Mouse (Mus musculus) forebrain, embryonic 10.5 days (tissue): ENCODE results near the gene Eif4e2. TPM values are rescaled to one million over a fixed set of nuclear protein-coding genes. Genes with fewer than 3 reads are reported as not detected.

ENCODE experiments used
- DNase-seq: peaks from one replicate; pipeline ENCODE4 v3.0.0-alpha.2; 2017; ENCODE audit warnings: low spot score; ENCODE audit errors: extremely low spot score
- H3K27ac ChIP-seq: fragments of 300-500 bp; sonication (generic); 2 replicates; pipeline ENCODE4 v1.5.1; 2016; ENCODE audit warnings: mild to moderate bottlenecking
- H3K27me3 ChIP-seq: fragments of 300-500 bp; sonication (generic); 2 replicates; pipeline ENCODE4 v1.6.1; 2016; ENCODE audit warnings: mild to moderate bottlenecking; ENCODE audit not compliant: poor library complexity, severe bottlenecking
- H3K36me3 ChIP-seq: fragments of 300-500 bp; sonication (generic); replicated peaks from 2 replicates; pipeline ENCODE4 v1.6.1; 2016; ENCODE audit warnings: mild to moderate bottlenecking, moderate library complexity
- H3K4me1 ChIP-seq: fragments of 300-500 bp; sonication (generic); 2 replicates; pipeline ENCODE4 v1.6.1; 2016
- H3K4me3 ChIP-seq: fragments of 300-500 bp; sonication (generic); 2 replicates; pipeline ENCODE4 v1.5.1; 2016; ENCODE audit warnings: mild to moderate bottlenecking, moderate library complexity
- H3K9me3 ChIP-seq: fragments of 300-500 bp; sonication (generic); 2 replicates; pipeline ENCODE4 v1.6.1; 2016; ENCODE audit warnings: mild to moderate bottlenecking, moderate library complexity
- WGBS: fragments of 180-500 bp; shearing (Covaris S2); methylation state at CpG from one replicate; pipeline ENCODE4 v1.1.7; 2016; 5-methylcytosine and 5-hydroxymethylcytosine counted together
- polyA plus RNA-seq: library from polyadenylated mRNA; unstranded; fragments of >200 nt; fragmentation: Nextera tagmentation; extraction: Ambion mirVana; gene quantifications from 2 replicates; pipeline ENCODE4 v1.2.1, GENCODE M21; 2016

Eif4e2 gene
- polyA plus RNA-seq, 1 experiment from 2014 or later = 162 TPM

DNA sequence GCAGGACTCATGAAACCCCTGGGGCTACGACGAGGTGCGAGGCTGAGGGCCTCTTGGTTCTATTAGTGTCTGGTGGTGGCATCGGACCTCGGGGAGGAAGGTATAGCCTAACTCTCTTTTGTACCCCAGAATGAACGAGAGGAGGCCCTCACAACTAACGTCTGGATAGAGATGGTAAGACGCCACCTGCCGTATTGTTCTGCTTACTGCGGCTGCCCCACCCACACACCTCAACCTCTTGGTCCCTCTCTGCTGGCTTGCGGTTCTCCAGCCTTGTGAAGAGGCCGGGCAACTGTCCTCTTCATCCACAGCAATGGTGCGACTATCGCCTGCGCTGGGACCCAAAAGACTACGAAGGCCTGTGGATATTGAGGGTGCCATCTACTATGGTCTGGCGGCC is 7.4 kb upstream of the Eif4e2 start:
- WGBS = 18% methylated on average over 17 of the region's 17 CpGs
- no peak for DNase-seq
- Histone ChIP-seq H3K27ac (no peak overlapping the region), H3K4me3 (peak overlapping the region; percentile 7; the same call in 1 of the 2 replicates), H3K36me3 (no peaks in the 10 kb centered on the region), H3K4me1 (peaks cover 17% of the 10 kb centered on the region), H3K27me3 (peaks cover 42% of the 10 kb centered on the region), H3K9me3 (no peaks in the 10 kb centered on the region)

DNA sequence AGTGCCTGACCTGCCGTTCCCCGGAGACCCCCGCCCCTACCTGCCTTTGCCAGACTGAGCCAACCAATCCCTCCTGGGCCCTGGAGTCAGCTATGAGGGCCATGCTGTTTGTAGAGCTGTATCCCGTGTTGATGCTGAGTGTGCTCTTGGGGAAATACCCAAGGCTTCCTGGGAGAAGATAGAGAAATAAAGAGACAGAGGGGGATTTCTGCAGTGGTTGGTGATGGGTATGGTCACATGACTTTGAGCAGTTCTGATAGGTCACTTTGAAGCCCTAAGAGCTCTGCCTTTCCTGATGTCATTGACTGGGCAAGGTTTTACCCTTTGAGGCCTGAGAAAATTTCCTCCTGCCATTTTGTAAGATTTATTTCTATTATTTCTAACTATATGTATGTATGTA is 2.3 kb upstream of the Eif4e2 start:
- DNase-seq = no peak
- H3K27ac ChIP-seq = no peak overlapping the region
- no peak overlapping the region for H3K4me3 ChIP-seq
- H3K9me3 ChIP-seq = no peaks in the 10 kb centered on the region
- WGBS = 89% methylated on average over 4 of the region's 4 CpGs
- H3K27me3 ChIP-seq = peaks cover 21% of the 10 kb centered on the region
- H3K4me1 ChIP-seq = peaks cover 28% of the 10 kb centered on the region
- peaks cover 5% of the 10 kb centered on the region; the same call in 1 of the 2 replicates for H3K36me3 ChIP-seq

GRCm38 (mm10) chr1:87214748-87215147 is 1.0 kb downstream of the Eif4e2 start:
- peak overlapping the region; percentile 99 for H3K27ac ChIP-seq
- H3K36me3 ChIP-seq = peaks cover 30% of the 10 kb centered on the region
- 46% methylated on average over 4 of the region's 4 CpGs for WGBS
- H3K4me1 ChIP-seq = peaks cover 36% of the 10 kb centered on the region
- no peaks in the 10 kb centered on the region for H3K9me3 ChIP-seq
- DNase-seq = no peak
- H3K4me3 ChIP-seq = peak overlapping the region; percentile 60
- H3K27me3 ChIP-seq = no peaks in the 10 kb centered on the region

DNA sequence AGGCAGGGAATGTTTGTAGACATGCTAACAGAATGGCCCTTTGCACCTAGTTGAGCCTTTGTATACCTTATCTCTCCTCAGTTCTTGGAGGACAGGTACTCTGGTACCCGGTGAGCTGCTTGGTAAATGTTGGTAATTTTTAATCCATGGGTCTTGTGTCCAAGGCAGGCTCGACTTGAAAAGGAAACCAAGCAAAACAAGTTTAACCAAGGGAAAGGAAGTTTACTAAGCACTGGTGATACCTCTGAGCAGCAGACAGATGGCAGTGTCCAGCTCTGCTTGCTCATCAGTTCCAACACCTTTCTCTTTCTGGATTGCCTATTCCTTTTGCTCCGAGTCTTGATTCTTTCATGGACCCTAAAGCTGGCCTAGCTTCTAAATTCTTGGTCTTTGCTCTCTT is 4.2 kb downstream of the Eif4e2 start:
- Histone ChIP-seq H3K4me1 (peaks cover 34% of the 10 kb centered on the region), H3K4me3 (no peak overlapping the region), H3K27me3 (no peaks in the 10 kb centered on the region), H3K27ac (no peak overlapping the region), H3K36me3 (peaks cover 62% of the 10 kb centered on the region), H3K9me3 (no peaks in the 10 kb centered on the region)
- WGBS = 70% methylated on average over 3 of the region's 3 CpGs
- no peak for DNase-seq

DNA sequence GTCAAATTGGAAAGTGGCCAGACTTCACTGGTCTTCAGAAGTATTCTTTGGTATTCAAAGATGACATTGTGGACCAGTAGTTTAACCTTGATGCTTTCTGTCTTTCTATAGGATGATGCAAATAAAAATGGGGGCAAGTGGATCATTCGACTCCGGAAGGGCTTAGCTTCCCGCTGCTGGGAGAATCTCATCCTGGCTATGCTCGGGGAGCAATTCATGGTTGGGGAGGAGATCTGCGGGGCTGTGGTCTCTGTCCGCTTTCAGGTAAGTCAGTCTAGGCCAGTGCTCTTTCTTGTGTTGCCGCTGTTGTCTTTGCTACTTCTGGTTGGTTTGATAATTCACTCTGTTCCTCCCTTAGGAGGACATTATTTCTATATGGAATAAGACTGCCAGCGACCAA is 12.0 kb downstream of the Eif4e2 start:
- Histone ChIP-seq H3K9me3 (no peaks in the 10 kb centered on the region), H3K4me1 (no peaks in the 10 kb centered on the region), H3K36me3 (peaks cover 100% of the 10 kb centered on the region), H3K27me3 (no peaks in the 10 kb centered on the region), H3K4me3 (no peak overlapping the region), H3K27ac (no peak overlapping the region)
- 96% methylated on average over 8 of the region's 8 CpGs for WGBS
- no peak for DNase-seq

DNA sequence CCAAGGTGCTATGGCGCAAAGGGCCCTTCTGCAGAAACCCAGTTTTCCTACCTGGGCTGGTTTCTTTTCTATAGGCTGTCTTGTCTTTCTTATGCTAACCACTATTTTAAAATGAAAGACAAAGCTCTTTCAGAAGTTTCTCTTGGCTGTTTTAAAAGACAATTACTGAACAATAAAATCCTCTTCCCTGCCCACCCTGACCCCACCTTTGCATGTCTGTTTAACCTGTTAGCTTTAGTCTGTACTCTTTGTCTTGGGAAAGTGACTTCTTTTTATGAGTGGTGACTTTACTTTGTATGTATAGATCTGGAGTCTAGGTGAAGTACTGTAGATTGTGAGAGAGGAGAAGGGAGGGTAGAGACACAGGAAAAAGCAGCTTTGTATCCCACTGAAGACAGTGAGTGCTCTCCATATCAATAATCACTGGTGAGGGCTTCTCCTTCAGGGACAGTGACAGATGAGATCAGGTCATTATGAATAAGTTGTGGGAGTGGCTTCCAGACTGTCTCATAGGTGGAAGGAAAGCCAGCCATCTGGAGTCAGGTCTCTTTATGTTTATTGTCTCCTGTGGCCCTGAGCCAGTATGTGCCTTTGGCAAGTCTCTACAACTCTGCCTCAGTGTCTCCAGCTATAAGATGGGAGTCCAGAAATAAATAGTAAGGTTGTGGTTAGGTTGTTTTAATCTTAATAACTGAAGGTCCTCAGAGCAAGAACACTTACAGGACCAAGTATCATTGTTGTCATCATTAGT is 12.9 kb downstream of the Eif4e2 start:
- H3K27me3 ChIP-seq = no peaks in the 10 kb centered on the region
- DNase-seq = no peak
- no peaks in the 10 kb centered on the region for H3K4me1 ChIP-seq
- H3K27ac ChIP-seq = no peak overlapping the region
- 94% methylated on average over 1 of the region's 1 CpGs for WGBS
- H3K36me3 ChIP-seq = peaks cover 99% of the 10 kb centered on the region
- no peak overlapping the region for H3K4me3 ChIP-seq
- H3K9me3 ChIP-seq = no peaks in the 10 kb centered on the region

DNA sequence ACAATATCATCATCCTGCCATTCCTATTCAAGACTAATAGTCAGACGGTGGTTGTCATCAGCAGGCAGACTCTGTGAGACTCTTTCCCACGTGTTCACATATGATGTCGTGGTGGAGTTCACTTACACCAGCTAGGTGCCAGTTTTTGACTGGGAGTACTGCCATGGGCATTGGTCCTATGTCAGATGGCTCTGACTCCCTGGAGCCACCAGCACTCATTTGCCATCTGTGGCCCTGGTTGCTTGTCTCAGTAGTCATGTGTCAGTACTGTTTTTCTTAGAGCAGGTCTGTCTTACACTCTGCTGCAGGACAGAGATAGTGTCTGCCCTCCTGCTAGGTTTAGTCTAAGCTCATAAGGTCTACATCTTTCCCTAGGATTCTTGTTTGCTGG is 13.4 kb downstream of the Eif4e2 start:
- H3K27ac ChIP-seq = no peak overlapping the region
- H3K4me3 ChIP-seq = no peak overlapping the region
- DNase-seq = no peak
- H3K4me1 ChIP-seq = no peaks in the 10 kb centered on the region
- WGBS = 95% methylated on average over 3 of the region's 3 CpGs
- no peaks in the 10 kb centered on the region for H3K27me3 ChIP-seq
- H3K9me3 ChIP-seq = no peaks in the 10 kb centered on the region
- H3K36me3 ChIP-seq = peaks cover 99% of the 10 kb centered on the region

DNA sequence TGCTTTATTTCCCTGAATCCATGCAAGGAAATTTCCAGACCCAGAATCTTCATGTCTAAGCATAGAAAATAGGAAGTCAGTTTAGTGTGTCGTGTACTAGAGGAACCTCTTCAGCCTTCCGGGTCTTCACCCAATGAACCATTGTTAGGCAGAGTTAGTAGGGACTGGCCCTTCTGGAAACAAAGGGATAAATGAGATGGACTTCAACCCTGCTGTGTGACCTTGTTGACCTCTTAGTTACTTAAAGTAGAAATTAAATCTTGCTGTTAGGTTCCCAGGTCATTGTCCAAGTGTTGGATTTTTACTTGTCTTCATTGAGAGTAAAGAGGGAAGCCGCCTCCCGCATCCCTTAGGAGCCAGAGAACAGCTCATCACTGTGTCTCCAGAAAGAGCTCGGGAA is 16.9 kb downstream of the Eif4e2 start:
- Histone ChIP-seq H3K27ac (no peak overlapping the region), H3K27me3 (no peaks in the 10 kb centered on the region), H3K4me3 (no peak overlapping the region), H3K4me1 (no peaks in the 10 kb centered on the region), H3K9me3 (no peaks in the 10 kb centered on the region), H3K36me3 (peaks cover 99% of the 10 kb centered on the region)
- DNase-seq = no peak
- WGBS = 72% methylated on average over 5 of the region's 5 CpGs

DNA sequence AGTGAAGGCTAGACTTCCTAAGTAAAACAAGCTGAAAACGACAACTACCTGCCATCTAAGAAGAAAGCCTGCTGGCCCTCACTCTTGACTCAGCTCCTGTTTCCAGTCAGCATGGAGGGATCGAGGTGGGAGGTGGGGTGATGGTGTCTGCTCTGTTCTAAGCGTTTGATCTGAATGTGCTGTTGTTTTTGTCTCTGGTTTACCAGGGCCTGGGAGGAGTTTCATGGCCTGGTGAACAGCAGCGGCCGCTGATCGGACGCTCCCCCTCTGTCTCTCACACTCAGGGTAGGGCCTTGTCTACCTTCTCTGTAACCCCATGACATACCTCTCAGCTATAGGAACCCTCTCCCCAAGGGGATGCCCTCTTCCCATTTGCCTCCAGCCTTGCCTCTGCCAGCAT is 18.5 kb downstream of the Eif4e2 start:
- H3K36me3 ChIP-seq = peaks cover 99% of the 10 kb centered on the region
- no peaks in the 10 kb centered on the region for H3K27me3 ChIP-seq
- DNase-seq = no peak
- no peak overlapping the region for H3K27ac ChIP-seq
- no peaks in the 10 kb centered on the region for H3K9me3 ChIP-seq
- WGBS = 81% methylated on average over 7 of the region's 7 CpGs
- no peak overlapping the region for H3K4me3 ChIP-seq
- H3K4me1 ChIP-seq = no peaks in the 10 kb centered on the region

DNA sequence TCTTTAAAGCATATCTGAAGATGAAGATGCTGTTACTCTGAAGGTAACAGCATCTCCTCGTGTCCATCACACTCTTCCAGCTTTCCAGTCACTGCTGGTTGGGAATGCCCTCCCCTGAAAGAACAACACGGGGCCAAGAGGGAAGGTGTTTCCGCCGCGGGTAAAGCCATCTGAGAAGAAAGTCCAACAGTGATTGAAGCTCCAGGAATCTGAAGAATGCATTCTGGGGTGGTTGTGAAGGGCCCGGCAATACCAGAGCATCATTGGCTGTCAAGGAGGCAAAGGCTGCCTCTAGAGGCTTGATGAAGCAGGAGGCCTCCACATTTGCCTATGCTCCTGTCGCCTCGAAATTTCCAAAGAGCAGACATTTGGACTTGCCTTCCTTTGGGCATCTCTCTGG is 25.3 kb downstream of the Eif4e2 start:
- WGBS = 86% methylated on average over 8 of the region's 8 CpGs
- no peak for DNase-seq

GRCm38 (mm10) chr1:87243021-87243420 is 29.3 kb downstream of the Eif4e2 start:
- Histone ChIP-seq H3K4me1 (peaks cover 6% of the 10 kb centered on the region; the same call in 1 of the 2 replicates), H3K4me3 (no peak overlapping the region), H3K27me3 (no peaks in the 10 kb centered on the region), H3K9me3 (no peaks in the 10 kb centered on the region), H3K36me3 (peaks cover 23% of the 10 kb centered on the region), H3K27ac (no peak overlapping the region)
- WGBS = 93% methylated on average over 8 of the region's 8 CpGs
- DNase-seq = no peak

More for the DNA sequence above, 25.3 kb downstream of the Eif4e2 start:
- H3K9me3 ChIP-seq = no peaks in the 10 kb centered on the region
- no peak overlapping the region for H3K4me3 ChIP-seq
- H3K36me3 ChIP-seq = peaks cover 63% of the 10 kb centered on the region
- no peak overlapping the region for H3K27ac ChIP-seq
- no peaks in the 10 kb centered on the region for H3K27me3 ChIP-seq
- H3K4me1 ChIP-seq = no peaks in the 10 kb centered on the region

GRCm38 (mm10) chr1:87245430-87245829 is 31.7 kb downstream of the Eif4e2 start:
- peaks cover 6% of the 10 kb centered on the region; the same call in 1 of the 2 replicates for H3K4me1 ChIP-seq
- H3K9me3 ChIP-seq = no peaks in the 10 kb centered on the region
- WGBS = 61% methylated on average over 1 of the region's 1 CpGs
- no peak overlapping the region for H3K4me3 ChIP-seq
- no peak for DNase-seq
- H3K36me3 ChIP-seq = peaks cover 3% of the 10 kb centered on the region; the same call in 1 of the 2 replicates
- no peak overlapping the region for H3K27ac ChIP-seq
- no peaks in the 10 kb centered on the region for H3K27me3 ChIP-seq

GRCm38 (mm10) chr1:87245929-87246815 is 32.5 kb downstream of the Eif4e2 start:
- WGBS = 28% methylated on average over 22 of the region's 22 CpGs
- Histone ChIP-seq H3K4me3 (peak overlapping the region; percentile 24; the same call in 1 of the 2 replicates), H3K27ac (peak overlapping the region; percentile 35; the same call in 1 of the 2 replicates), H3K4me1 (peaks cover 6% of the 10 kb centered on the region; the same call in 1 of the 2 replicates), H3K9me3 (no peaks in the 10 kb centered on the region), H3K36me3 (no peaks in the 10 kb centered on the region), H3K27me3 (no peaks in the 10 kb centered on the region)
- peak; percentile 83 for DNase-seq
